Mouse (Mus musculus) heart, embryonic 10.5 days (tissue): ENCODE data around the gene Txndc12. TPM values are rescaled to one million over a fixed set of nuclear protein-coding genes. Genes with fewer than 3 reads are reported as not detected.

ENCODE experiments used
- DNase-seq: peaks from one replicate; pipeline ENCODE4 v3.0.0-alpha.2; 2017; ENCODE audit warnings: low spot score
- H3K27ac ChIP-seq: fragments of 300-500 bp; sonication (generic); 2 replicates; pipeline ENCODE4 v1.5.1; 2016; ENCODE audit warnings: mild to moderate bottlenecking
- H3K27me3 ChIP-seq: fragments of 300-500 bp; sonication (generic); 2 replicates; pipeline ENCODE4 v1.6.1; 2016; ENCODE audit warnings: mild to moderate bottlenecking; ENCODE audit not compliant: poor library complexity, insufficient read depth, severe bottlenecking
- H3K36me3 ChIP-seq: fragments of 300-500 bp; sonication (generic); 2 replicates; pipeline ENCODE4 v1.6.1; 2016; ENCODE audit warnings: mild to moderate bottlenecking, moderate library complexity
- H3K4me1 ChIP-seq: fragments of 300-500 bp; sonication (generic); 2 replicates; pipeline ENCODE4 v1.6.1; 2016; ENCODE audit warnings: mild to moderate bottlenecking
- H3K4me3 ChIP-seq: fragments of 300-500 bp; sonication (generic); 2 replicates; pipeline ENCODE4 v1.5.1; 2016; ENCODE audit warnings: mild to moderate bottlenecking, moderate library complexity
- H3K9me3 ChIP-seq: fragments of 300-500 bp; sonication (generic); 2 replicates; pipeline ENCODE4 v1.6.1; 2016; ENCODE audit warnings: mild to moderate bottlenecking, moderate library complexity
- WGBS: fragments of 180-500 bp; shearing (Covaris S2); methylation state at CpG from one replicate; pipeline ENCODE4 v1.1.7; 2016; 5-methylcytosine and 5-hydroxymethylcytosine counted together
- polyA plus RNA-seq: library from polyadenylated mRNA; unstranded; fragments of >200 nt; fragmentation: Nextera tagmentation; extraction: Ambion mirVana; gene quantifications from 2 replicates; pipeline ENCODE4 v1.2.1, GENCODE M21; 2016

The Txndc12 gene
- polyA plus RNA-seq, 1 experiment from 2014 or later = 106 TPM

DNA sequence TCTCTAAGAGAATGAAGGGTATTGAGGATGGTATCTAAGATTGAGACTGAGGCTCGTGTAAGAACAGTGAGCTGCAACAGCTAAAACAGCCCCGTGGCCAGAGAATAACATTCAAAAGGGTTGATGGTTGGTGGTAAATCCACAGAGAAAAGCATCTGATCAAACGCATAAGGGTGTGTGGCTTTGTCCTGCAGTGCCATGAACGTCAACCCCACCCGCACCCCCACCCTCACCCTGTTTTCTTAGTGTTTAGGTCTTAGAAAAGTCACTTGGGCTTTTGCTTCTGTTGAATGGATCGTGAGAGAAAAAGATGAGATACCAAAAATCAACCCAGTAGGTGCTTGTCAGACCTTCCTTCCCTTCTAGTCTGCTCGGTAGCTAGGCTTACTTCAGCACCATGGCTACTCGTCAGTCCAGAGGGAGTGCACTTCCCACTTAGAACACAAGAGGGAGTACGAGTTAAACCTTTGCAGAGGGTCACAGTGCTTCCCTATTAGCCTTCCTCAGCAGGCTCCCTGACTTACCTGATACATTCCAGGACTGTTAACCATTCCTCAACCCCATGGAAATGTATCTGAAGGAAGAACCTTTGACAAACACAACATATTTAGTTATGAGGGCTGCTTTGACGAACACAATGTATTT is 35.5 kb downstream of the Txndc12 start:
- Histone ChIP-seq H3K27me3 (no peaks in the 10 kb centered on the region), H3K4me1 (no peaks in the 10 kb centered on the region), H3K27ac (no peak overlapping the region), H3K4me3 (no peak overlapping the region), H3K9me3 (no peaks in the 10 kb centered on the region), H3K36me3 (no peaks in the 10 kb centered on the region)
- DNase-seq = peak; percentile 83
- 33% methylated on average over 10 of the region's 10 CpGs for WGBS

DNA sequence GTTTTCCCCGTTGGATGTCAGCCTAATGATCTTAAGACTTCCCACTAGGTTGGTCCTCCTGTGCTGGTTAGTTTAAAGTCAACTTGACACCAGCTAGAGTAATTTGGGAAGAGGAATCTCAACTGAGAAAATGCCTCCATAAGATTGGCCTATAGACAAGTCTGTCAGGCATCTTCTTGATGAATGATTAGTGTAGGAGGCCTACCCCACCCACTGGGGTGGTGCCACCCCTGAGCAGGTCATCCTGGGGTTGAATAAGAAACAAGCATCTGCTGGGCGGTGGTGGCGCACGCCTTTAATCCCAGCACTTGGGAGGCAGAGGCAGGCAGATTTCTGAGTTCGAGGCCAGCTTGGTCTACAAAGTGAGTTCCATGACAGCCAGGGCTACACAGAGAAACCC is 39.3 kb downstream of the Txndc12 start:
- Histone ChIP-seq H3K27ac (no peak overlapping the region), H3K4me1 (0 out of 2 replicates have a peak, but pooled peaks cover 3% of the 10 kb centered on the region), H3K36me3 (no peaks in the 10 kb centered on the region), H3K4me3 (no peak overlapping the region), H3K9me3 (no peaks in the 10 kb centered on the region), H3K27me3 (no peaks in the 10 kb centered on the region)
- no peak for DNase-seq
- WGBS = 84% methylated on average over 5 of the region's 5 CpGs

DNA sequence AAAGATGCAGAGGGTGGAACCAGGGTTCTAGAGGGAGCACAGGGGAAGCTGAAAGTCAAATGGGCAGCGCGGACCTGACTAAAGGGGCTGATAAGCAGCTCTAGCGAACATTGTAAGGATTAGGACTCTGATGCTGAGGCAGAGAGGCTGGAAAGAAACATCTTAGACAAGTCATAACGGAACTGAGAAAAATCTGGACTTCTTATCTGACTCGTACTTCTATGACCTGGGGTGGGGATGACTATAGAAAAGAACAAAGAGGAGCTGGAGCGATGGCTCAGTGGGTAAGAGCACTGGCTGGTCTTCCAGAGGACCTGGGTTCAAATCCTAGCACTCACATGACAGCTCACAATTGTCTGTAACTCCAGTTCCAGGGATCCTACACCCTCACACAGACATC is 43.5 kb downstream of the Txndc12 start:
- H3K4me1 ChIP-seq = peaks cover 13% of the 10 kb centered on the region
- WGBS = 76% methylated on average over 6 of the region's 6 CpGs
- peaks cover 11% of the 10 kb centered on the region; the same call in 1 of the 2 replicates for H3K27me3 ChIP-seq
- no peaks in the 10 kb centered on the region for H3K9me3 ChIP-seq
- no peak overlapping the region for H3K4me3 ChIP-seq
- no peak for DNase-seq
- no peak overlapping the region for H3K27ac ChIP-seq
- H3K36me3 ChIP-seq = no peaks in the 10 kb centered on the region

DNA sequence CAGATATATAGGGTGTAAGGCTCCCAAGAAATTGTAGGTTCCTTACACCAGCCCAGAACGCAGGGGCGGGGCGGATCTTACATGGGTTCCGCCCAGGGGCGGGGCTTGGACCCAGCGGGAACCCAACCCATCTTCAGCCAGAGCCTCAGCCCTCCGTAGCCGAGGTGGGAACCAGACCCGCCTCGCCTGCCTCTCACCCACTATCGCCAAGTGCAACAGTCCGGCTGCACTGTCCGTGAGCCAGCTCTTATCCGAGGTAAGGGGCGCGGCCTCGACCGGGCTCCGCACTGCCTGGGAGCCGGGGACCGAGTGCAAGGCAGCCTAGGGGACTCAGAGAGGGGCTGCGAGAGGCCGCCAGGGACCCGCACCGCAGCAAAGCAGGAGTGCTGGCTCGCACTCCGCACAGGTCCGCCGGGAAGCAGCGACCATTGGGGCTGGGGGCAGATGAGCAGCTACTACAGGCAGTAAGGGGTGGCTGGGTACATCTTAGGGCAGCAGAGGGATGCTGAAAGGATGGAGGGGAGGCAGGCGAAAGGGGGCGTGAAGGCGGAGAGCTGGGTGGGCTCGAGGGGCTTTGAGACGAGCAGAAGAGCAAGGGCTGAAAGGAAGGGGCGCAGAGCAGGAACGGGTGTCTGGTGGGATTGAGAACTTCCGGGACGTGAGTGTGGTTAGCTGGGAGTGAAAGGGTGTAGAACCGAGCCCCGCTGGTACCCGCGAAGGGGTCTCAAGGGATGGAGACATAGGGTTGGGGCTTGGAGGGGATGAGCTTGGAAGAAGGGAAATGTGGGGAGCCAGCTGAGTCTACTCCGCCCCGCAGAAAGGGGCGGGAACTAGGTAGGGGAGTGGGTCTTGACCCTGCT is 44.8 kb downstream of the Txndc12 start, which contains the start of gene Rab3b:
Rab3b (plus strand) TSS at position 101 of the 860 bp plus-strand sequence.
- Histone ChIP-seq H3K36me3 (no peaks in the 10 kb centered on the region), H3K27ac (peak within 1 kb of the TSS; percentile 72), H3K27me3 (peaks cover 11% of the 10 kb centered on the region; the same call in 1 of the 2 replicates), H3K4me3 (peak within 1 kb of the TSS; percentile 63), H3K9me3 (no peaks in the 10 kb centered on the region), H3K4me1 (peaks cover 16% of the 10 kb centered on the region)
- WGBS = under 1% methylated on average over 46 of the region's 46 CpGs
- peak; percentile 93 for DNase-seq

DNA sequence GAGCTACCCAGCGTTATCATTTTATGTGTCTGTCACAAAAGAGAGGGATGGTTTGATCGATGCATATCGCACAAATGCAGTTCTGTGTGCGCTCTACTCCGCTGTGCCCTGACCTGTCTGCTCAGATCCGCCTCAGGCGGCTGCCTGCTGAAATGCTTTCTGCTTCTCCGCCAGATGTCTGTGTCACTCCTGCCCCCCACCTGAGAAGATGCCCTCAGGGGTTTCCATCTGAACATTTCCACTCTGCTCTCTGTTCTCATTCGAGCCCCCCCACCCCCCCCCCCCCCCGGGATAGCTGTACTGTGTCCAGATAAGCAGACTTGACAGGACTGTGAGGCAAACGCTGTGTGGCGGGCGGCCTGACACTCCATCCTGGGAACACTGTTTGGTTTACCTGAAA is 49.4 kb downstream of the Txndc12 start:
- H3K9me3 ChIP-seq = no peaks in the 10 kb centered on the region
- DNase-seq = no peak
- peaks cover 13% of the 10 kb centered on the region for H3K4me1 ChIP-seq
- no peak overlapping the region for H3K4me3 ChIP-seq
- H3K27me3 ChIP-seq = peaks cover 11% of the 10 kb centered on the region; the same call in 1 of the 2 replicates
- H3K27ac ChIP-seq = no peak overlapping the region
- WGBS = 35% methylated on average over 13 of the region's 13 CpGs
- no peaks in the 10 kb centered on the region for H3K36me3 ChIP-seq

DNA sequence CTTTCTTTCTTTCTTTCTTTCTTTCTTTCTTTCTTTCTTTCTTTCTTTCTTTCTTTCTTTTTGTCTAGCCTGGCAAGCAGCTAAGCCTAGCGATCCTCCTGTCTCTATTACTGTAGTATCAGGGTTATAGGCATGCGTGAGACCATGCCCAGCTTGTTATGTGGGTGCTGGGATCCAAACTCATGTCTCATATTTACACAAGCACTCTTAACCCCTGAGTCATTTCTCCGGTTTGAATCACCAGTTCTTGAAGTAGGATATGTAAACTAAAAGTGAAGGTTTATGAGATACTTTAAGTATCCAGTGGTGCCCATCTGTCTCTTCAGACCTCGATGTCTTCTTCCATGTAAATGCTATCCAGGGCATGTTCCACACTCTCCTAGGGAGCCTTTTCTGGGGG is 53.1 kb downstream of the Txndc12 start:
- Histone ChIP-seq H3K36me3 (no peaks in the 10 kb centered on the region), H3K27ac (no peak overlapping the region), H3K9me3 (no peaks in the 10 kb centered on the region), H3K4me3 (no peak overlapping the region), H3K27me3 (no peaks in the 10 kb centered on the region), H3K4me1 (peaks cover 3% of the 10 kb centered on the region; the same call in 1 of the 2 replicates)
- 78% methylated on average over 4 of the region's 4 CpGs for WGBS
- no peak for DNase-seq

DNA sequence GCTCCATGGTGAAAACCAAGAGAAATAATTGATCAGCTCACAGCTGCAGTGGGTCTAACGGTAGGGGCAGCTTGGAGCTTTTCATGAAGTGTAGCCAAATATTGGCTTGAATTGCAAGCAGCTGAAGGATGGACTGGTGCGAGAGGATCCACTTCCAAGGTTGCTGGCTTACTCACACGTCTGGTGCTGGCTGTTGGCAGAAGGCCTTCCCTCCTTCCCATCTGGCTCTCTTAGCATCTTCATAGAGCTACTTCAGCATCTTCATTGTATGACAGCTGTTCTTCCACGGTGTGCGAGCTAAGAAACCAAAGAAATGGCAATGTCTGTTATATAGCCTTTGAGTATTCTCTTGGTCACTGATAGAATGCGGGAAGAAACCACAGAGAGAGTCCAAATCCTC is 56.5 kb downstream of the Txndc12 start:
- no peaks in the 10 kb centered on the region for H3K4me1 ChIP-seq
- H3K27me3 ChIP-seq = no peaks in the 10 kb centered on the region
- no peak overlapping the region for H3K4me3 ChIP-seq
- no peak for DNase-seq
- H3K9me3 ChIP-seq = no peaks in the 10 kb centered on the region
- H3K27ac ChIP-seq = no peak overlapping the region
- 76% methylated on average over 6 of the region's 6 CpGs for WGBS
- no peaks in the 10 kb centered on the region for H3K36me3 ChIP-seq

DNA sequence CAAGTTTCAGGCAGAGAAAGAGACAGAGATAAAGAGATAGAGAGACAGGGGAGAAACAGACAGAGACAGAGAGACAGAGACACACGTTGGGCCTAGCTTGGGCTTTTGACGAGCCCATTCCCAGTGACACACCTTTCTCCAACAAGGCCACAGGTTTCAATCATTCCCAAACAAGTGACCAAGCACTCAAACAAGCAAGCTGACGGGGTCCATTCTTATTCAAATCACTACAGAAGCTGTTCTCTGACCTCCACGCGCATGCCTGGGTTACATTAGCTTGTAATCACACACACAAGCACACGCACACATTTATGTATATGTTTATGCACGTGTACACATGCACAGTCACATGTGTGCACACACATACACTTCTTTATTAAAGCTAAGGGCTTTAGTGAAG is 66.0 kb downstream of the Txndc12 start:
- Histone ChIP-seq H3K9me3 (no peaks in the 10 kb centered on the region), H3K4me3 (no peak overlapping the region), H3K27ac (no peak overlapping the region), H3K36me3 (no peaks in the 10 kb centered on the region), H3K27me3 (no peaks in the 10 kb centered on the region), H3K4me1 (peaks cover 9% of the 10 kb centered on the region; the same call in 1 of the 2 replicates)
- no peak for DNase-seq
- WGBS = 79% methylated on average over 7 of the region's 7 CpGs

DNA sequence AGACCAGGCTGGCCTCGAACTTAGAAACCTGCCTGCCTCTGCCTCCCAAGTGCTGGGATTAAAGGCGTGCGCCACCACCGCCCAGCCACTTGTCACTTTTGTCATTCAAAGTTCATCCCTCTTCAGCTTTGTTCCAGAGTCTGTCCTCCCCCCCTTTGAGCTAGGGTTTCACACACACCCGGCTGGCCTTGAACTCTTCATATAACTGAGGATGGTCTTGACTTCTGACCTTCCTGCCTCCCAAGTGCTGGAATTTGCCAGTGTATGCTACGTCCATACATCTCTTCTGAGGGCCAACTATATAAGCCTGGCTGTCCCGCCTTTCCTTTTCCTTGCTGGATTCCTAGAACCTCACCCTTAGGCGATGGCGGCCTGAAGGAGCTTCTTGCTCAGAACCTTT is 68.5 kb downstream of the Txndc12 start:
- Histone ChIP-seq H3K4me3 (no peak overlapping the region), H3K9me3 (no peaks in the 10 kb centered on the region)

DNA sequence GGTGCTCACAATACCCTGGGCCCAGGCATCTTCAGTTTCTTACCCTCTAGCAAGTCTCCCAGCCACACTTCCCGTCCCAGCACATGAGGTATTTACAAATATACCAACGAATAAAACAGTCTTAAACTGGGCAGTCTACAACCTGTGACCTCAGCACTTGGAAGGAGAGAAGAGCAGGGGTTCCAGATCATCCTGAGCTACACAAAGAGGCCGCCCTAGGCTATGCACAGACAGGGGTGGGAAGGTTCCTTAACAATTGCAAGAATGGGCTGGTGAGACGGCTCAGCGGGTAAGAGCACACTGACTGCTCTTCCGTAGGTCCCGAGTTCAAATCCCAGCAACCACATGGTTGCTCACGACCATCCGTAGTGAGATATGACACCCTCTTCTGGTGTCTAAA is 68.9 kb downstream of the Txndc12 start:
- Histone ChIP-seq H3K9me3 (no peaks in the 10 kb centered on the region), H3K4me3 (no peak overlapping the region), H3K27me3 (no peaks in the 10 kb centered on the region), H3K4me1 (peaks cover 32% of the 10 kb centered on the region), H3K27ac (no peak overlapping the region), H3K36me3 (no peaks in the 10 kb centered on the region)
- WGBS = 87% methylated on average over 9 of the region's 9 CpGs
- DNase-seq = no peak

More for the DNA sequence above, 68.5 kb downstream of the Txndc12 start:
- no peaks in the 10 kb centered on the region for H3K36me3 ChIP-seq
- H3K27ac ChIP-seq = no peak overlapping the region
- DNase-seq = no peak
- H3K4me1 ChIP-seq = peaks cover 30% of the 10 kb centered on the region
- 85% methylated on average over 9 of the region's 9 CpGs for WGBS
- H3K27me3 ChIP-seq = no peaks in the 10 kb centered on the region

DNA sequence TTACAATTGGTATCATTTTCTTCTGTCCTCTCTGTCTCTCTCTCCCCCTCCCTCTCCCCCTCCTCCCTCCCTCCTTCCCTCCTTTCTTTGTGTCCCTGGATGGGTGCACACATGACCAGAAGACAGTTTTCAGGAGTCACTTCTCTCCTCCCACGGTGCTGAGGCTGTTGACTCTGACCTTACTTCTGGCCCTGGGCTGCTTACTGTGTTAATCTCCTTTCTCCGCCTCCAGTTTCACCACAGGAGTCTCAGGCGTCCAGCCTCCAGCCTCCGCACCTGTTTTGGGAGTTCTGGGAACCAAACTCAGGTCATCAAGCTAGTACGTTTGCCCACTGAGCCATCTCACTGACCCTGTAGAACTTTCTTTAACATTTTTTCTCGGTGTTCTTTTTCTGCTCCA is 69.7 kb downstream of the Txndc12 start:
- H3K27me3 ChIP-seq = no peaks in the 10 kb centered on the region
- H3K9me3 ChIP-seq = no peaks in the 10 kb centered on the region
- 53% methylated on average over 6 of the region's 6 CpGs for WGBS
- H3K27ac ChIP-seq = no peak overlapping the region
- H3K4me3 ChIP-seq = no peak overlapping the region
- no peaks in the 10 kb centered on the region for H3K36me3 ChIP-seq
- DNase-seq = no peak
- H3K4me1 ChIP-seq = peaks cover 28% of the 10 kb centered on the region

DNA sequence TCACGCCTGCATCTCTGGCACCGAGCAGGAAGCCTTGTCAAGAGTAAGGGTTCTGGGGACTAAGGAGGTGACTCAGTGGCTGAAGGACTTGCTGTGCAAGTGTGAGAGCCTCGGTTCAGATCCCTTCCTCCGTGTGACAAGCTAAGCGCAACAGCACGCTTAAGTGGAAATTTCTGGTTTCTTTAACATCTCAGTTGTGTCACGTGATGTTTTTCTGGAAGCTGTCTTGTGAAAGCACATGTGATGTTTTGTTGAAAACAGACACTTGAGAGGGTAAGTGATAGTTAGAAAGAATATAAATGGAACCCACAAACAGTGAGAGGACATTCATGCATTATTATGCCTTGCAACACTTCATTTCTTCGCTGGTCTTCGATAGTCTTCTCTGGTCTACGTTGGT is 70.4 kb downstream of the Txndc12 start:
- H3K9me3 ChIP-seq = no peaks in the 10 kb centered on the region
- H3K4me3 ChIP-seq = no peak overlapping the region
- H3K4me1 ChIP-seq = peaks cover 24% of the 10 kb centered on the region
- H3K27ac ChIP-seq = no peak overlapping the region
- WGBS = 78% methylated on average over 10 of the region's 10 CpGs
- no peaks in the 10 kb centered on the region for H3K27me3 ChIP-seq
- H3K36me3 ChIP-seq = no peaks in the 10 kb centered on the region
- DNase-seq = no peak

DNA sequence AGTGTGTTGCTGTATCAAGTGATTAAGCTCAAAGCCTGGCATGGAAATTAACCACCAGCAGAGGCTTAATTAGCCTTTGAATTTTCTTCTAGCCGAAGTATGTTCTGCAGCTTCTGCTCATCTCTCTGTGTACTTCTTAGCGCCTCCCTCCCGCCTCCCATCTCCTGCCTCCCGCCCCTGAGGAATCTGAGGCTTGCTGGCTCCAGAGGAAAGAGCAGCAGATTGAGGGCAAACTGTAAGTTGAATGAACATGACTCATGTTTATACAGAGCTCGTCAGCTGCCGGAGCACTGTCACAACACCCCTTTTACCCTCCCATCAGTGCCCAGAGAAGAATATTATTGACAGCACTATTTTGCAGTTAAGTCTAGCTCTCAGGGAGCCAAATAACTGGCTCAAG is 71.5 kb downstream of the Txndc12 start:
- no peak overlapping the region for H3K27ac ChIP-seq
- H3K4me3 ChIP-seq = no peak overlapping the region
- peaks cover 30% of the 10 kb centered on the region for H3K4me1 ChIP-seq
- no peaks in the 10 kb centered on the region for H3K9me3 ChIP-seq
- H3K36me3 ChIP-seq = no peaks in the 10 kb centered on the region
- no peaks in the 10 kb centered on the region for H3K27me3 ChIP-seq
- 25% methylated on average over 6 of the region's 6 CpGs for WGBS
- no peak for DNase-seq
